Mouse (Mus musculus) thymus, postnatal 0 days (tissue): Measurements from ENCODE around the gene L3mbtl2. TPM values are rescaled to one million over a fixed set of nuclear protein-coding genes. Genes with fewer than 3 reads are reported as not detected.

ENCODE experiments used
- DNase-seq: peaks from one replicate; pipeline ENCODE4 v3.0.0-alpha.2; 2015; ENCODE audit warnings: low spot score
- polyA plus RNA-seq: library from polyadenylated mRNA; unstranded; fragments of >200 nt; fragmentation: Nextera tagmentation; extraction: Ambion mirVana; gene quantifications from 2 replicates; pipeline ENCODE4 v1.2.1, GENCODE M21; 2015

Gene L3mbtl2
- polyA plus RNA-seq, 1 experiment from 2014 or later, result 28.3 TPM

- DNase-seq, result no peak
These were observed 39.4 kb downstream of the L3mbtl2 start for GRCm38 (mm10) chr15:81703094-81703489.

GRCm38 (mm10) chr15:81708991-81709390 is 45.3 kb downstream of the L3mbtl2 start:
- no peak for DNase-seq

DNA sequence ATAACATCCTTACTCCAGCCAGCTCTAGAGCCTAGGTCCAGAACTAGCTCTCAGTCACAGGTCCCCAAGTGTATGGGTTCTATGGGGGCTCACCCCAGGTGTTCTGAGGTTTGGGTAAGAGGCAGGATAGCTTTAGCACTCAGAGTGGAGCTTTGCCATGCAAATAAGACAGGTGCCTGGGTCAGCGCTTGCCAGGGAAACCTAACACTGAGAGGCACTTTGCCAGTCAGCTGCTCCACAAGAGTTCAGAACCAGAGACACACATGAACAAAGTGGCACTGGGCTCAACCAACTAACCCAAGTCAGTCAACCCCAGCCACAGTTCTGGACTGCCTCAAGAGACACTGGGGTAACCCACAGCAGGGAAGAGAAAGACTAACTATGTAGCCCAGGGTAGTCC is 46.0 kb downstream of the L3mbtl2 start:
- DNase-seq, result no peak

- no peak for DNase-seq
These were observed 47.1 kb downstream of the L3mbtl2 start for GRCm38 (mm10) chr15:81710801-81711200.

DNA sequence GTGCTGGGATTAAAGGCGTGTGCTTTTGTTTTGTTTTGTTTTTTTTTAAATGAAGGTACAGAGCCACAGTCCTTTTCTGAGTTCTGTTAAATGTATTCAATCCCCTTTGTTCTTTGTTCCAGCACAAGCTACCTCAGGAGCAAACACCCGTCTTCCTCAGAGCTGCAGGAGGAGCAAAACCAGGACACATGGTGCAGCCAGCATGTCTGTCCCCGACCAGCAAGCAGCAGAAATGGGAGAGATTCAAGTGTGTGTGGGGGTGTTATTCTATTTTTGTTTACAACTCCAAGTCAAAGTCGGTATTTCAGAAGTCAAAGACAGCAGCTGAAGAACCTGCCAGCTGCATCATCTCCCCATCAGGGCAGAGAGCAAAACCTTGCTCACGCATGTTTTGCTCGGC is 50.1 kb downstream of the L3mbtl2 start:
- DNase-seq, result no peak

GRCm38 (mm10) chr15:81718336-81719138 is 54.8 kb downstream of the L3mbtl2 start:
- no peak for DNase-seq

GRCm38 (mm10) chr15:81719139-81719531 is 55.4 kb downstream of the L3mbtl2 start:
- no peak for DNase-seq

DNA sequence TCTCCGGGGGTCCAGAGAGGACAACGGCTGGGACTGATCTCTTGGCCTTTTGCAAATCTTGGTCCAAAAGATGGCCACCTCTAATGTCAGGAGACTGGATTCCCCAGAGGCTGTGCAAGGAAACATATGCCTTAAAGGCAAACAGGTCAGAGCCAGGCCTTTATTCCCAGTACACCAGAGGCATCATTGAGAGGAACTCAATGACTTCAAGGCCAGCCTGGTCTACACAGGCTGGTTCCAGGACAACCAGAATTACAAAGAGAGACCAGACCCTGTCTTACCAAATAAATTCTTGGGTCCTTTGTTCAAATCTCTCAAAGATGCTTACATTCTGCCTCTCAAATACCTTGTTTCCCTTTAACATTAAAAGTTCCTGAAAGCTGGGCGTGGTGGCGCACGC is 58.7 kb downstream of the L3mbtl2 start:
- no peak for DNase-seq

- no peak for DNase-seq
These were observed 60.0 kb downstream of the L3mbtl2 start for GRCm38 (mm10) chr15:81723653-81724052.

GRCm38 (mm10) chr15:81725965-81726364 is 62.3 kb downstream of the L3mbtl2 start:
- no peak for DNase-seq

- no peak for DNase-seq
These were observed 65.6 kb downstream of the L3mbtl2 start for GRCm38 (mm10) chr15:81729241-81729791.

DNA sequence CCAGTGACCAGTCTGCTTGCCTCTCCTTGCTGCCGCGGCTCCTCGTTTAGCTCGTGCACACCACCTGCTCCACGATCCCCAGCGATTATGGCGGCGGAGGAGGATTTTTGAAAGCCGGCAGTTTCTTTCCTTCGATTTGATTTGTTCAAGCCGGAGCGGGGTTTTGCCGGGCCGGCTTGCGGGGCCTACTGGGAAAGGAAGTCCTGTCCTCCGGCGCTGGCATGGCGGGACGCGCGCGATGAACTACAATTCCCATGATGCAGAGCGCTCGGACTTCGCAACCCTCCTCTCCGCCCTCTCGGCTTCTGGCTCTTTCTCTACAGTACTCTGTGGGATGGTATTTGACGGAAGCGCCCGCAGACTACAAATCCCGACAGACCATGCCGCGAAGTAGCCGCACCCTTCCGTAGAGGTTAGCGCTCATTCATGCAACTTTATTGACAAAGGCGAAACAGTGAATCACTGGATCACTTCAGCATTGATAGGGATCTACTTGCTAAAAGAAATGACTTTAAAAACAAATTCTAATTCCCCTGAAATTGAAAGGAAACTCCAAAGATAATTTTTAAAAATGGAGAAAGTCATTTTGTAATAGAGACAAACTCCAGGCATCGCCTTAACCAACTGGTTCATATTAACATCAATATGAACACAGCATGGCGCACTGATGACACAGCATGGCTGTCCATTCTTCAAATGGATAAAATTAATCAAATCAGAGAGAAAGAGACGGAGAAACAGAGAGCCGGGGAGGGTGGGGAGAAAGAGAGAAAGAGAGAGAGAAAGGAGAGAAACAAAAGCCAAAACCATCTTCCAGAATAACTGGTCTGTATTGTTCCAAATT is 66.3 kb downstream of the L3mbtl2 start:
- peak; percentile 99 for DNase-seq

GRCm38 (mm10) chr15:81735075-81735474 is 71.4 kb downstream of the L3mbtl2 start:
- DNase-seq, result no peak

Other genes starting within 250 kb of the L3mbtl2 start
- 650 and 668 TPM in 2 replicates for gene Rbx1, start 197.6 kb upstream of the L3mbtl2 start, polyA plus RNA-seq
- gene Ep300, start 78.5 kb upstream of the L3mbtl2 start, polyA plus RNA-seq, result 9.5 and 11.7 TPM in 2 replicates
- 0.31 and 0.64 TPM in 2 replicates for gene Chadl, start 33.4 kb downstream of the L3mbtl2 start, polyA plus RNA-seq
- gene Zc3h7b, start 81.2 kb downstream of the L3mbtl2 start, polyA plus RNA-seq, result 14.5 and 17.6 TPM in 2 replicates
- gene Rangap1, start 81.6 kb downstream of the L3mbtl2 start, polyA plus RNA-seq, result 67.1 and 71.0 TPM in 2 replicates
- 12.3 and 14.8 TPM in 2 replicates for gene Tef, start 138.5 kb downstream of the L3mbtl2 start, polyA plus RNA-seq
- gene Tob2, start 194.9 kb downstream of the L3mbtl2 start, polyA plus RNA-seq, result 28.8 TPM in 2 replicates
- gene Phf5a, start 208.0 kb downstream of the L3mbtl2 start, polyA plus RNA-seq, result 154 and 161 TPM in 2 replicates
- 126 and 136 TPM in 2 replicates for gene Aco2, start 208.4 kb downstream of the L3mbtl2 start, polyA plus RNA-seq